Mouse (Mus musculus) spleen, adult 10 weeks (tissue): Measurements from ENCODE around the gene Rab11fip2. TPM values are rescaled to one million over a fixed set of nuclear protein-coding genes. Genes with fewer than 3 reads are reported as not detected.

Source experiments
- polyA plus RNA-seq: library from polyadenylated mRNA; stranded (reverse); fragments of 350-450 nt; fragmentation: Illumina TruSeq; extraction: RNeasy Lipid Tissue Mini Kit (QIAGEN cat#74804); gene quantifications from one replicate; pipeline ENCODE4 v1.2.3, GENCODE M21; 2015; ENCODE audit warnings: low replicate concordance; ENCODE audit not compliant: insufficient read depth

The Rab11fip2 gene
- 19.0 TPM for polyA plus RNA-seq

DNA sequence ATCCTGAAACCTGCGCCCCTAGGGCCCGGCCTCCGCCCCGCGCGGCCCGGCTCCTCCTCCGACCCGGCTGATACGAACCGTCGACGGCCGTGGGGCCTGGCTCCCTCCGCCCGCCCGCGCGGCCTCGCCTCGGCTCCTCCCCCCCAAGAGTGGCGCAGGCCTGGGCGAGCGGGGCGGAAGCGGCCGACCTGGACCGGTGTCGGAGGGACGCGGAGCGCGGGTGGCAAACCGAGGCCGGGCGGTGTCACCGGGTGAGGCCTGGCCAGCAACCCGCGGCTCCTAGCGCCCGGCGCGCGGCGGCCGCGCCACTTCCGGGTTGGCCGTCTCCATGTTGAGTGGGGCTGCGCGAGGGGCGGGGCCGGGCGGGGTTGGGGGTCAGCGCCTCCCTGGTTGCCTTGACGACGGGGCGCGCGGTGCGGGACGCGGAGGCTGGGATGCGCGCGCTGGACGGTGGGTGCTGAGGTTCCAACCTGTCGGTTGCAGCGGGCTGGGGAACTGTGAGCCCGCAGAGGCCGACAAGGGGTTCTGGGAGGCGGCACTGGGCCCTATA is at the start of gene Rab11fip2:
Gene Rab11fip2 (minus strand): TSS at position 333 of the 550 bp plus-strand sequence.

